Mouse (Mus musculus) urinary bladder, postnatal 25 days (tissue): ENCODE measurements at regions not wholly inside any gene's neighbourhood (a gene's known extent, or its start where the extent isn't known, plus 50 kb on each side); places are given as distances from the start of the nearest gene placed in this dataset.
"Not testable (repeated sequence)": the region's sequence is repeated elsewhere in the genome, so short reads cannot be mapped to it uniquely, and the experiment has no call there.

Experiments used
- DNase-seq: peaks from one replicate; pipeline ENCODE4 v3.0.0; 2022; ENCODE audit warnings: low spot score

DNA sequence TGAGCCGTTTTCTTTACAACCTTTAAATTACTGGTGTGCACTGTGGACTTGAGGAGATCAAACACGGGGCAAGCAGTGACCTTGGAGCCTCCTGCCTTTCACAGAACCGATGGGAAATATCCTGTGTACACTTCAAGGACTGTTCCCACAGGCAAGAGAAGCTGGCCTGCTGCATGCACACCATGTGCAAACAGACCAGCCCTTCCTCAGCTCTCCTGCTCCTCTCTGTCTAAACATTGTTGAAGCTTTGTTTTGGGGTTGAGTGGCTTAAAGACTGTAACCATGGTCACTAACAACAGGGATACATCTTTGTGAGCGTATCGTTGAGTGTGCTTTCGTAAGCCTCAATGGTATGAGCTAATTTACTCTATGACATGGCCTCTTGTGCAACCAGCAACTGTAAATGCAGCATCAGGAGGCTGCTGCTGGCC is 50.2 kb upstream of the Agps start:
- no peak for DNase-seq

DNA sequence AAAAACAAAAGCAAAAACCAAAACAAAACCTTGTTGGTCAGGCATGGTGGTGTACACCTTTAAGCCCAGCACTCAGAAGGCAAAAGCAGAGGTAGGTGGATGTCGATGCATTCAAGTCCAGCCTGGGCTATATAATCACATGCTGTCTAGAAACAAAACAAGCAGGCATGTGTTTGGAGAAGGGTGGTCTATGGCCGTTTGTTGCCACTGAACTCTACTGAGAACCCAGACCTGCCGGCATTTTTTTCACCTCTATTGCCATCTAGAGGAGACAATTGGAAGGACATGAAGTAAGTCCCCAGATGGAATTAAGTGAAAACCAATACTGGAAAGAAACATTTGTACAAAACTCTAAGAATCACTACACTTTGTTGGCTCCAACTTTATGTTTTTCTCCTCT is 50.9 kb upstream of the Agps start:
- no peak for DNase-seq

DNA sequence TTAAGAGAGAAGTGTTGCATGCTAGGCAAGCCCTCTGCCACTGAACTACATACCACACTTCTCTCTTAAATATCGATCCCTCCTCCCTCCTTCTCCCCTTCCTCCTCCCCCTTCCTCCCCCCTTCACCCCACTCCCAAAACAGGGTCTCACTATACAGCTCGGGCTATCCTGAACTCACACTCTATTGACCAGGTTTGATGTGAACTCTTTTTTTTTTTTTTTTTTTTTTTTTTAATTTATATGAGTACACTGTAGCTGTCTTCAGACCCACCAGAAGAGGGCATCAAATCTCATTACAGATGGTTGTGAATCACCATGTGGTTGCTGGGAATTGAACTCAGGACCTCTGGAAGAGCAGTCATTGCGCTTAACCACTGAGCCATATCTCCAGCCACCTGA is 53.3 kb upstream of the Agps start:
- not testable (repeated sequence) for DNase-seq

GRCm38 (mm10) chr2:75777040-75777451 is 54.9 kb upstream of the Agps start:
- DNase-seq = no peak

- DNase-seq = no peak
Observed at GRCm38 (mm10) chr2:75776533-75776932, 55.4 kb upstream of the Agps start.

DNA sequence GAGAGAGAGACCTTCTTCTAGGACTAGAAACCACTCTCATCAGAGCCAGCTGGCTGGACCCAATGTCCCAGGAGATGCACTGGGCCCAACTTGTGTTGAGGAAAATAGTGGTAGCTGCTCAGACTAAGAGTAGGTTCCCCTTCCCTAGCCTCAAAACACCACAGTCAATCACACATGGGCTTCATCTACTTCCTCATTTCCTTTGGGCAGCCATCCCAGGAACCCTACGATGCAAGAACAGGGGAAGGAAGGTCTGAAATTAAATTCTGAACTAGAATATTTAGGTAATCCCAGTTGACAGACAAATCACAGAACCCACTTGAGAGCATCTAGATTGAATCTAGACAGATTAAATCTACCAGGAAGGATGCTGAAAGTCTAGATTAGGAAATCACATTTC is 56.8 kb upstream of the Agps start:
- no peak for DNase-seq

- DNase-seq = no peak
Observed at GRCm38 (mm10) chr2:75773431-75773830, 58.5 kb upstream of the Agps start.

- DNase-seq = peak; percentile 51
Observed at GRCm38 (mm10) chr2:75772251-75772956, 59.6 kb upstream of the Agps start.

DNA sequence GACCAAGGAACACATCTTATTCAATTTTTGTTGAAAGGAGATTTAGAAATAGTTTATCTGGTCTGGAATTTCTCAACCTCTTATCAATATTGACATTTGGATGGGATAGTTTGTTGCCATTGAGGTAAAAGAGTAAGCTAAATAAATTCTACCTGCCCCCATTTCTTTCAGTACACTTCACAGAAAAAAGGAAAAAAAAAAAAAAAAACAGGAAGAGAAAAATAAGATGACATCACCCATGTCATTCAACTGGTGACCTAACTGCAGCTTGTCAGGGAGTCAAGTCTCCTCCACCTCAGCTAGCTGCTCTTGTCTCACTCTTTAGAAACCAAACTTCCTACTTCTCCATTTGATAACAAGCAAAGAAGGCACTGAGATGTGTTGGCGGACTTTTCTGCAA is 61.3 kb upstream of the Agps start:
- DNase-seq = no peak

- no peak for DNase-seq
Observed at GRCm38 (mm10) chr2:75768559-75769304, 63.2 kb upstream of the Agps start.

GRCm38 (mm10) chr2:75767871-75768558 is 63.6 kb upstream of the Nfe2l2 start:
- no peak for DNase-seq

- DNase-seq = no peak
Observed at GRCm38 (mm10) chr2:75765403-75765802, 61.0 kb upstream of the Nfe2l2 start.

GRCm38 (mm10) chr2:75763252-75763651 is 58.8 kb upstream of the Nfe2l2 start:
- DNase-seq = no peak

DNA sequence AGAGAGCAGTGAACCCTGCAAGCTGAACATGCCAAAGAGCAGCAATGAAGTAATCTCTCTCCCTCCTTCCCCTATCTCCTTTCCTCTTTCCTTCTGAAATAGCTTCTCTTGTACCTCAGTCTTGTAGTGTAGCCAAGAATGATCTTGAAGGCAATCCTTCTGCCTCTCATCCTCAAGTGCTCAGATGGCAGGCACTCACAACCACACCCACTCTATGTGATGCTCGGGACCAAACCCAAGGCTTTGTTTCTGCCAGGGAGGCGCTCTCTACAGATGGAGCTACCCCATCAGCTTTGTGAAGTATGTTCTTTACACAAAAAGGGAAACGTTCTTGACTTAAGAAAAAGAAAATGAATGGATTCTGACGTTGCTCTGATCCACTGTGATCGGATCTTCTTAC is 57.6 kb upstream of the Nfe2l2 start:
- DNase-seq = no peak

DNA sequence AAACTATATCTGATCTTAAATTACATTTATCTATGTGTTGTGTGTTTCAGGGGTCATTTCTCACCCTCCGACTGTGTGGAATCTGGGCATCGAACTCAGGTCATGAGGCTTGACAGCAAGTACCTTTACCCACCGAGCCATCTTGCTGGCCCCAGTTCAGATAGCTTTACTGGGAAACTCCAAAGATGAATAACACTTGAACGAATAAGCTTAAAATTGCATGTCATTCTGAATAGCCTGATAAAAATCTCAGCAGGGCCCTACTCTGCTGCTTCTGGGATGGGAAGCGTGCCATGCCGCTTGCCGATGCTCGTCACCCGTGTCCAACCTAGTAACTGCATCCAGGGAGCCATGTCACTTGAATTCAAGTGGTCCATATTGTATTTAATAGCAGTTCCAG is 57.2 kb upstream of the Nfe2l2 start:
- DNase-seq = no peak

DNA sequence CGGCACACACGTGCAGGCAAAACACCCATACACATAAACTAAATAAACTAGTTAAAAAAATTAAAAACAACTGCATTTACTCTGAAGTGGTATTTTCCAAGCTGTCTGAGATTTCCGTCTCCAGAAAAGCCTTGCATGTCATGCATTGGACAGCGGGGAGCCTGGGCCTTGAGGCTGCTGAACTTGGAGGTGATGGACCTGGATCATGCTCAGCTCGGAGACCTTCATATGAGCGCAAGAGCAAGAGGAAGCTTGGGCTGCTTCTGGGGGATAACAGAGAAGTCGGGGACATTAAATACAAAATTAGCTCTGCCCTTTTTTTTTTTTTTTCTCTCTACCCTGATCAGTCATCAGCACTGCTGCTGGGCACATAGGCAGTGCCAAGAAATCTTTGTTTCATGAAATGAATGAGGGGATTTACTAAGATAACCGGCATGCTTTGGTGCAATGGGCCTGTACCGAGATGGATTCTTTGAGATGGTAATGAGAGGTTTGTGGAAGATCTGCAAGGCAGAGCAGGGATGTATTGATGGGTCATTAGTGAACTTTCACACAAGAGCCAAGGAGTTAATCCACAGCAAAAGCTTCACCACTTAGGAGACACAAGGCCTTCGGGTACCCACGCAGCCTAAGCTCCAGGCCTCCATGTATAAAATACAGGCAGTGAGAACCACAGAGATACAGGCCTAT is 54.9 kb upstream of the Nfe2l2 start:
- DNase-seq = no peak

DNA sequence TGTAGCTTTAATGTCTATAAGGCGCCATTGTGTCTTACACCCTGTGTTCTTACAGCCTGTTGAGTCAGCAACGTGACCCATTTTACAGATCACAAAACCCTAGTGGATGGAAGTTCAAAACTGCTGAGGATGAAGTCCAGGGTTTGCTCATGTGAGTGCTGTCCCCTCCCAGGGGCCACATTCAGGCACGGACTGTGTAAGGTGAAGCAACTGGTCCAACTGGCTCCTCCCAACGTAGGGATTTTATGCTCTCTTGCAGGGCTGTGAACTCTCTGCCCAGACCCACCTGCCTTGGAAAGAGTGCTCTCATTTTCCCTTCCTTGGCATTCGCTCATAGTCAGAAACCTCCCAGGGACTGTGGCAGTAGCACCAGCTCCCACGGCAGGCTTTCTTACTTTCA is 53.8 kb upstream of the Nfe2l2 start:
- DNase-seq = no peak

DNA sequence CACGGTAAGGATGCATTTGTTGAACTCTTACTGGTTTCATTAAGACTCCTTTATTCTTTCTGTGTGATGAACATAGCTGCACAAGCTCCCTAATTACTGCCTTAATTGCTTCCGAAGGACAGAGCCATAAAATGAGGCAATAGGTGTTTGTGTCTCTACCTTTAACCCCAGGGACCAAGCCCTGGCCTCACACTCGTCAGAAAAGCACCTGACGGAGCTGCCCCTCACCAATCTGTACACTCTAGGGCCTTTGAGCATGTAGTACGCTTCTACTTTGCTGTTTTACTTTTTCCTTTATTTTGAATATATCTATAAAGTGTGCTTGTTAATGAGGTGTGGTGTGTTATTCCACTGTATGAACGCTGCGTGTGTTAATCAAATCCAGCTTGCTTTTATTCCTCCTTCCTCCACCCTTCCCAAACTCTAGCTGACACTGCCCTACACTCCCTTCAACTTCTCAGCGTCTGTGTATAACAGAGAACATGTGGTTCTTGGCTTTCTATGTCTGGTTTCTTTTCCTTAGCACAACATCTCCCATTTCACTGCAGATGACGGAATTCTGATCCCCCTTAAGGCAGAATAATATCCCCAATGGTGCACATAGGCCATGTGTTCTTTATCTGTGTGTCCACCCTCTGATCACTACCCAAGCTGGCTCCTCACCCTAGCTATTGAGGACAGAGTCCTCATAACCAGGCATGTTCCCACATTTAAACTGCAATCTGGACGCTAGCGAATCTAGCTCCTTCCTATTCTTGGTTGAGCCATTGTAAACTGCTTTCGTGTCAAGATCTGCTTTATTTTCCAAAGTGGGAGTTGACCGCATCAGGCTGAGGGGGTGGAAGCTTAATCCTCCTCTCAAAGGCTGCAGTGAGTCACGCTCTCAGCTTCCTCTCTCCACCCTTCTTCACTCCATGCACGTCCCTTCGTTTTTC is 52.5 kb upstream of the Nfe2l2 start:
- no peak for DNase-seq

DNA sequence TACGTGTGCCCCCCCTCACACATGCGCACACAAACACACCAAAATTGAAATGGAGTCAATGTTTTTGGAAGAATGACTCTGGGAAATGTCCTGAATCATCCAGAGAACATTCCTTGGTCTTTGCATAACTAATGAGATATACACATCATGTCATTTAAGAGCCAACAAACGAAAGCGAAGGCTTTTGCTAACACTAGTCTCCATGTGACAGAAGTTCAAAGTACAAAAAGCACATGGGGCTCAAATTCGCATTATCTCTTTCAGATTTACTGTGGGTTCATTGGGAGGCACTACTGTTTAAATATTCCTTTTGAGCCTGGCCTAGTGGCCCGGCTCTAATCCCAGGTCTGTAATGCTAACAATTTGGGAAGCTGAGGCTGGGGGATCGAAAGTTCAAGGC is 50.2 kb upstream of the Nfe2l2 start:
- no peak for DNase-seq
